Mouse (Mus musculus) CD4-positive, CD25-positive, alpha-beta regulatory T cell, adult 4 months (primary cell): ENCODE data around the gene Scd2. TPM values are rescaled to one million over a fixed set of nuclear protein-coding genes. Genes with fewer than 3 reads are reported as not detected.
"Not testable (repeated sequence)": the region's sequence is repeated elsewhere in the genome, so short reads cannot be mapped to it uniquely, and the experiment has no call there.

Experiments used
- ATAC-seq: one replicate; pipeline ENCODE4 v1.8.0; 2017
- polyA plus RNA-seq, 2 experiments: library from polyadenylated mRNA; unstranded; fragments of 100-300 nt; shearing (Covaris generic); gene quantifications; one replicate each; pipeline ENCODE4 v1.2.1; 2017

The Scd2 gene
- polyA plus RNA-seq, 2 experiments from 2014 or later: 40.3 to 46.7 TPM

GRCm38 (mm10) chr19:44274452-44274851 is 19.0 kb upstream of the Scd2 start:
- no peak for ATAC-seq

GRCm38 (mm10) chr19:44275418-44275817 is 18.1 kb upstream of the Scd2 start:
- ATAC-seq: no peak

- ATAC-seq: no peak
Observed at GRCm38 (mm10) chr19:44276861-44277260, 16.6 kb upstream of the Scd2 start.

GRCm38 (mm10) chr19:44277931-44278330 is 15.5 kb upstream of the Scd2 start:
- no peak for ATAC-seq

- ATAC-seq: peak; percentile 24
Observed at GRCm38 (mm10) chr19:44280755-44281154, 12.7 kb upstream of the Scd2 start.

GRCm38 (mm10) chr19:44281825-44282447 is 11.5 kb upstream of the Scd2 start:
- not testable (repeated sequence) for ATAC-seq

- ATAC-seq: peak; percentile 32
Observed at GRCm38 (mm10) chr19:44282534-44283156, 10.8 kb upstream of the Scd2 start.

GRCm38 (mm10) chr19:44283157-44284024 is 10.1 kb upstream of the Scd2 start:
- ATAC-seq: peak; percentile 45

- peak; percentile 77 for ATAC-seq
Observed at GRCm38 (mm10) chr19:44284025-44284695, 9.3 kb upstream of the Scd2 start.

GRCm38 (mm10) chr19:44284723-44285122 is 8.8 kb upstream of the Scd2 start:
- peak; percentile 3 for ATAC-seq

GRCm38 (mm10) chr19:44285554-44285953 is 7.9 kb upstream of the Scd2 start:
- ATAC-seq: no peak

- no peak for ATAC-seq
Observed at GRCm38 (mm10) chr19:44286109-44286508, 7.4 kb upstream of the Scd2 start.

- ATAC-seq: no peak
Observed at GRCm38 (mm10) chr19:44287415-44288110, 5.9 kb upstream of the Scd2 start.

- no peak for ATAC-seq
Observed at GRCm38 (mm10) chr19:44292083-44292482, 1.4 kb upstream of the Scd2 start.

- no peak for ATAC-seq
Observed at GRCm38 (mm10) chr19:44292483-44292882, 991 bp upstream of the Scd2 start.

GRCm38 (mm10) chr19:44293769-44294551 is 486 bp downstream of the Scd2 start:
- ATAC-seq: peak; percentile 56

GRCm38 (mm10) chr19:44294588-44295041 is 1.1 kb downstream of the Scd2 start:
- peak; percentile 57 for ATAC-seq

- no peak for ATAC-seq
Observed at GRCm38 (mm10) chr19:44295251-44295650, 1.8 kb downstream of the Scd2 start.

GRCm38 (mm10) chr19:44295741-44296140 is 2.3 kb downstream of the Scd2 start:
- peak; percentile 64 for ATAC-seq

- no peak for ATAC-seq
Observed at GRCm38 (mm10) chr19:44296186-44296585, 2.7 kb downstream of the Scd2 start.

GRCm38 (mm10) chr19:44297068-44297760 is 3.7 kb downstream of the Scd2 start:
- no peak for ATAC-seq
